Mouse (Mus musculus) lung, postnatal 0 days (tissue): Measurements from ENCODE around the gene Nup93. TPM values are rescaled to one million over a fixed set of nuclear protein-coding genes. Genes with fewer than 3 reads are reported as not detected.

ENCODE experiments used
- ATAC-seq: fragments of 200-750 bp; cut with Nextera tagmentation; 2 replicates; pipeline ENCODE4 v1.8.0; 2017; ENCODE audit warnings: moderate library complexity
- DNase-seq: peaks from one replicate; pipeline ENCODE4 v3.0.0-alpha.2; 2016; ENCODE audit warnings: low spot score
- H3K27ac ChIP-seq: fragments of 300-500 bp; sonication (generic); 2 replicates; pipeline ENCODE4 v1.5.1; 2014; ENCODE audit warnings: antibody characterized with exemption, mild to moderate bottlenecking, low read length, mixed read lengths
- H3K27me3 ChIP-seq: fragments of 300-500 bp; sonication (generic); replicated peaks from 2 replicates; pipeline ENCODE4 v1.6.1; 2014; ENCODE audit warnings: low read length, mixed read lengths; ENCODE audit not compliant: insufficient read depth
- H3K36me3 ChIP-seq: fragments of 300-500 bp; sonication (generic); 2 replicates; pipeline ENCODE4 v1.6.1; 2014; ENCODE audit warnings: low read length, mixed read lengths; ENCODE audit not compliant: insufficient read depth
- H3K4me1 ChIP-seq: fragments of 300-500 bp; sonication (generic); 2 replicates; pipeline ENCODE4 v1.6.1; 2014; ENCODE audit warnings: antibody characterized with exemption, low read depth, low read length, mixed read lengths; ENCODE audit not compliant: insufficient read depth
- H3K4me2 ChIP-seq: fragments of 300-500 bp; sonication (generic); replicated peaks from 2 replicates; pipeline ENCODE4 v1.6.1; 2014; ENCODE audit warnings: low read depth, mild to moderate bottlenecking, low read length, moderate library complexity, mixed read lengths
- H3K4me3 ChIP-seq: fragments of 300-500 bp; sonication (generic); 2 replicates; pipeline ENCODE4 v1.5.1; 2014; ENCODE audit warnings: low read depth, low read length
- H3K9ac ChIP-seq: fragments of 300-500 bp; sonication (generic); replicated peaks from 2 replicates; pipeline ENCODE4 v1.6.1; 2014; ENCODE audit warnings: low read depth, mild to moderate bottlenecking
- H3K9me3 ChIP-seq: fragments of 300-500 bp; sonication (generic); 2 replicates; pipeline ENCODE4 v1.6.1; 2016; ENCODE audit warnings: low read length, mixed read lengths
- CTCF ChIP-seq: IDR thresholded peaks from 2 replicates; pipeline ENCODE4 v1.5.1; 2016; ENCODE audit warnings: antibody characterized with exemption, mild to moderate bottlenecking
- EP300 ChIP-seq: IDR thresholded peaks from 2 replicates; pipeline ENCODE4 v1.6.1; 2016; ENCODE audit warnings: antibody characterized with exemption, mild to moderate bottlenecking, control low read depth
- WGBS: fragments of 180-500 bp; shearing (Covaris S2); extraction: QIAGEN DNeasy Blood & Tissue Kit; methylation state at CpG from one replicate; pipeline ENCODE4 v1.1.7; 2014; 5-methylcytosine and 5-hydroxymethylcytosine counted together
- polyA plus RNA-seq: library from polyadenylated mRNA; unstranded; fragments of >200 nt; fragmentation: Nextera tagmentation; extraction: Ambion mirVana; gene quantifications from 2 replicates; pipeline ENCODE4 v1.2.1, GENCODE M21; 2015

Nup93 gene
- polyA plus RNA-seq, 1 experiment from 2014 or later: 26.7 TPM

- no peak overlapping the region for H3K9ac ChIP-seq
- H3K4me1 ChIP-seq: 0 out of 2 replicates have a peak, but pooled peaks cover 4% of the 10 kb centered on the region
- no peak for ATAC-seq
- no peak for TF ChIP-seq EP300
- TF ChIP-seq CTCF: no peak
- no peak for DNase-seq
- H3K4me2 ChIP-seq: no peak overlapping the region
- 86% methylated on average over 3 of the region's 3 CpGs for WGBS
- no peaks in the 10 kb centered on the region for H3K36me3 ChIP-seq
- no peaks in the 10 kb centered on the region for H3K27me3 ChIP-seq
- H3K4me3 ChIP-seq: no peak overlapping the region
- H3K27ac ChIP-seq: no peak overlapping the region
- H3K9me3 ChIP-seq: no peaks in the 10 kb centered on the region
Measured at GRCm38 (mm10) chr8:94282453-94282985, 68.2 kb downstream of the Nup93 start.

- H3K4me3 ChIP-seq: no peak overlapping the region
- no peak for TF ChIP-seq CTCF
- TF ChIP-seq EP300: no peak
- H3K4me1 ChIP-seq: 0 out of 2 replicates have a peak, but pooled peaks cover 6% of the 10 kb centered on the region
Measured at GRCm38 (mm10) chr8:94284204-94284603, 69.8 kb downstream of the Nup93 start.

GRCm38 (mm10) chr8:94290606-94291005 lies 76.2 kb downstream of the Nup93 start:
- Histone ChIP-seq H3K4me1 (peaks cover 3% of the 10 kb centered on the region; the same call in 1 of the 2 replicates), H3K9me3 (no peaks in the 10 kb centered on the region), H3K9ac (no peak overlapping the region), H3K4me2 (no peak overlapping the region), H3K36me3 (no peaks in the 10 kb centered on the region), H3K4me3 (no peak overlapping the region), H3K27me3 (no peaks in the 10 kb centered on the region), H3K27ac (no peak overlapping the region)
- DNase-seq (no peak), ATAC-seq (no peak)
- 90% methylated on average over 5 of the region's 5 CpGs for WGBS
- no peak for TF ChIP-seq CTCF
- no peak for TF ChIP-seq EP300

More at GRCm38 (mm10) chr8:94284204-94284603, 69.8 kb downstream of the Nup93 start:
- H3K9ac ChIP-seq: no peak overlapping the region
- H3K27ac ChIP-seq: no peak overlapping the region
- no peaks in the 10 kb centered on the region for H3K9me3 ChIP-seq
- no peaks in the 10 kb centered on the region for H3K36me3 ChIP-seq
- no peak overlapping the region for H3K4me2 ChIP-seq
- whole genome bisulfite sequencing: 55% methylated on average over 7 of the region's 7 CpGs
- H3K27me3 ChIP-seq: no peaks in the 10 kb centered on the region
- ATAC-seq (no peak), DNase-seq (no peak)

- Histone ChIP-seq H3K27ac (peak overlapping the region; percentile 22; the same call in 1 of the 2 replicates), H3K27me3 (no peaks in the 10 kb centered on the region), H3K36me3 (no peaks in the 10 kb centered on the region), H3K9ac (no peak overlapping the region), H3K4me1 (peaks cover 3% of the 10 kb centered on the region; the same call in 1 of the 2 replicates), H3K4me2 (no peak overlapping the region), H3K9me3 (no peaks in the 10 kb centered on the region), H3K4me3 (no peak overlapping the region)
- WGBS: 24% methylated on average over 6 of the region's 6 CpGs
- TF ChIP-seq EP300 (no peak), CTCF (no peak)
- DNase-seq (no peak), ATAC-seq (no peak)
Measured at GRCm38 (mm10) chr8:94292072-94292471, 77.7 kb downstream of the Nup93 start.

GRCm38 (mm10) chr8:94292626-94293025 lies 78.3 kb downstream of the Nup93 start:
- WGBS: 81% methylated on average over 8 of the region's 8 CpGs
- no peak for TF ChIP-seq CTCF
- TF ChIP-seq EP300: no peak
- H3K9ac ChIP-seq: no peak overlapping the region
- no peaks in the 10 kb centered on the region for H3K27me3 ChIP-seq
- H3K4me1 ChIP-seq: peaks cover 1% of the 10 kb centered on the region; the same call in 1 of the 2 replicates
- ATAC-seq (no peak), DNase-seq (no peak)
- H3K27ac ChIP-seq: no peak overlapping the region
- no peaks in the 10 kb centered on the region for H3K9me3 ChIP-seq
- no peaks in the 10 kb centered on the region for H3K36me3 ChIP-seq
- H3K4me3 ChIP-seq: no peak overlapping the region
- no peak overlapping the region for H3K4me2 ChIP-seq

- 52% methylated on average over 6 of the region's 6 CpGs for WGBS
- no peaks in the 10 kb centered on the region for H3K36me3 ChIP-seq
- DNase-seq (peak; percentile 76), ATAC-seq (peak; percentile 59)
- H3K4me3 ChIP-seq: no peak overlapping the region
- H3K9ac ChIP-seq: no peak overlapping the region
- no peaks in the 10 kb centered on the region for H3K27me3 ChIP-seq
- TF ChIP-seq EP300 (no peak), CTCF (no peak)
- H3K4me2 ChIP-seq: no peak overlapping the region
- H3K9me3 ChIP-seq: no peaks in the 10 kb centered on the region
- H3K4me1 ChIP-seq: peaks cover 5% of the 10 kb centered on the region; the same call in 1 of the 2 replicates
- H3K27ac ChIP-seq: peak overlapping the region; percentile 77
Measured at GRCm38 (mm10) chr8:94295687-94296086, 81.3 kb downstream of the Nup93 start.
